Mouse (Mus musculus) C2C12 (cell line): Measurements from ENCODE around the gene Slc25a20. TPM values are rescaled to one million over a fixed set of nuclear protein-coding genes. Genes with fewer than 3 reads are reported as not detected.

ENCODE experiments used
- H3K27me3 ChIP-seq: one replicate; pipeline ENCODE4 v1.6.1; 2011; ENCODE audit not compliant: control insufficient read depth, insufficient read depth, insufficient read length
- H3K36me3 ChIP-seq: one replicate; pipeline ENCODE4 v1.6.1; 2011; ENCODE audit not compliant: control insufficient read depth, insufficient read depth
- H3K4me3 ChIP-seq: one replicate; pipeline ENCODE4 v1.5.1; 2011; ENCODE audit warnings: mild to moderate bottlenecking, control low read depth; ENCODE audit not compliant: poor library complexity, insufficient read depth, severe bottlenecking
- H3K79me2 ChIP-seq: one replicate; pipeline ENCODE4 v1.6.1; 2011; ENCODE audit not compliant: control insufficient read depth, insufficient read depth
- H3K79me3 ChIP-seq: one replicate; pipeline ENCODE4 v1.6.1; 2011; ENCODE audit warnings: low read depth, control low read depth
- H3ac ChIP-seq: one replicate; pipeline ENCODE3; 2011; ENCODE audit warnings: low read depth; ENCODE audit not compliant: control insufficient read depth, insufficient read length
- CEBPB ChIP-seq: IDR thresholded peaks from one replicate; pipeline ENCODE4 v1.6.1; 2011; ENCODE audit warnings: low read depth, mild to moderate bottlenecking, control low read depth, moderate library complexity
- CTCF ChIP-seq: IDR thresholded peaks from one replicate; pipeline ENCODE4 v1.5.1; 2011; ENCODE audit not compliant: control insufficient read depth, insufficient read depth, insufficient read length
- FOSL1 ChIP-seq: IDR thresholded peaks from one replicate; pipeline ENCODE4 v1.8.0; 2011; ENCODE audit warnings: mild to moderate bottlenecking, low read length; ENCODE audit not compliant: poor library complexity, insufficient read depth, severe bottlenecking
- MAX ChIP-seq: IDR thresholded peaks from one replicate; pipeline ENCODE4 v1.6.1; 2011; ENCODE audit warnings: mild to moderate bottlenecking, control low read depth
- MYOD1 ChIP-seq: IDR thresholded peaks from one replicate; pipeline ENCODE4 v1.6.1; 2011; ENCODE audit warnings: low read depth; ENCODE audit not compliant: control insufficient read depth, insufficient read length
- MYOG ChIP-seq: IDR thresholded peaks from one replicate; pipeline ENCODE4 v1.6.1; 2011; ENCODE audit not compliant: control insufficient read depth, insufficient read length; ENCODE audit errors: extremely low read depth
- USF1 ChIP-seq: IDR thresholded peaks from one replicate; pipeline ENCODE4 v1.6.1; 2011; ENCODE audit warnings: low read depth, mild to moderate bottlenecking, control low read depth, moderate library complexity
- polyA plus RNA-seq: library from polyadenylated mRNA; unstranded; fragments of >200 nt; fragmentation: generic; extraction: Trizol; gene quantifications from one replicate; pipeline ENCODE4 v1.2.1, GENCODE M21; 2012; ENCODE audit warnings: missing spikeins

Gene Slc25a20
- polyA plus RNA-seq, 1 experiment, result 20.6 TPM

DNA sequence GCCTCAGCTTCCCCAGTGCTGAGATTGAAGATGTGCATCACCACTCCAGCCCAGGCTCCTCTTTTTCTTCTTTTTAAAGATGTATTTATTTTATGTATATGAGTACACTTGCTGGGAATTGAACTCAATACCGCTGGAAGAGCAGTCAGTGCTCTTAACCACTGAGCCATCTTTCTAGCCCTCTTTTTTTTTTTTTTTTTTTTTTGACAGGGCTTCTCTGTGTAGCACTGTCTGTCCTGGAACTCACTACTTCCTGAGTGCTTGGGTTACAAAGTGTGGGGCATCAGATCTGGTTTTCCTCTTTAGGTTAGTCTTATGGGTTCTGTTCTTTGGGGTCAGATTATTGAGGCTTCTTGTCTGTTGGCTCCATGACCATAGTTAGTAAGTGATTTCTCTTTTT is 32.6 kb downstream of the Slc25a20 start:
- H3K36me3 ChIP-seq, result peaks cover 3% of the 10 kb centered on the region
- H3K79me2 ChIP-seq, result peaks cover 75% of the 10 kb centered on the region
- H3K79me3 ChIP-seq, result peaks cover 57% of the 10 kb centered on the region
- H3ac ChIP-seq, result no peak overlapping the region
- no peaks in the 10 kb centered on the region for H3K27me3 ChIP-seq
- no peak overlapping the region for H3K4me3 ChIP-seq
- TF ChIP-seq MYOG, result no peak
- no peak for TF ChIP-seq USF1
- no peak for TF ChIP-seq MAX
- no peak for TF ChIP-seq CTCF
- TF ChIP-seq FOSL1, result no peak
- no peak for TF ChIP-seq MYOD1
- TF ChIP-seq CEBPB, result no peak

DNA sequence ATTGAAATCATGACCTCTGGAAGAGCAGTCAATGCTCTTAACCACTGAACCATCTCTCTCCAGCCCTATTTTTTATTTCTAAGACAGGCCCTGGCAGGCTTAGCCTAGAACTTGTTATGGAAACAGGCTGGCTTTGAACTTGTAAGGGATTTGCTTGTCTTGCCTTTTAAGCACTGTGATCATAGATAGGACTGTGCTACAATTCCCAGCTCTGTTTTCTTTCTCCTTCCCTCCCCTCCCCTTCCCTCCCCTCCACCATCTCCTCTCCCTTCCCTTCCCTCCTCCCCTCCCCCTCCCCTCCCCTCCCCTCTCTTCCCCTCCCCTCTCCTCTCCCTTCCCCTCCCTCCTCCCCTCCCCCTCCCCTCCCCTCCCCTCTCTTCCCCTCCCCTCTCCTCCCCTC is 40.6 kb downstream of the Slc25a20 start:
- Histone ChIP-seq H3K4me3 (no peak overlapping the region), H3K79me2 (peaks cover 99% of the 10 kb centered on the region), H3K79me3 (peaks cover 56% of the 10 kb centered on the region), H3ac (no peak overlapping the region), H3K36me3 (no peaks in the 10 kb centered on the region), H3K27me3 (no peaks in the 10 kb centered on the region)
- TF ChIP-seq FOSL1, result no peak
- no peak for TF ChIP-seq MAX
- TF ChIP-seq CEBPB, result no peak
- TF ChIP-seq MYOD1, result no peak
- no peak for TF ChIP-seq MYOG
- no peak for TF ChIP-seq USF1
- TF ChIP-seq CTCF, result no peak

DNA sequence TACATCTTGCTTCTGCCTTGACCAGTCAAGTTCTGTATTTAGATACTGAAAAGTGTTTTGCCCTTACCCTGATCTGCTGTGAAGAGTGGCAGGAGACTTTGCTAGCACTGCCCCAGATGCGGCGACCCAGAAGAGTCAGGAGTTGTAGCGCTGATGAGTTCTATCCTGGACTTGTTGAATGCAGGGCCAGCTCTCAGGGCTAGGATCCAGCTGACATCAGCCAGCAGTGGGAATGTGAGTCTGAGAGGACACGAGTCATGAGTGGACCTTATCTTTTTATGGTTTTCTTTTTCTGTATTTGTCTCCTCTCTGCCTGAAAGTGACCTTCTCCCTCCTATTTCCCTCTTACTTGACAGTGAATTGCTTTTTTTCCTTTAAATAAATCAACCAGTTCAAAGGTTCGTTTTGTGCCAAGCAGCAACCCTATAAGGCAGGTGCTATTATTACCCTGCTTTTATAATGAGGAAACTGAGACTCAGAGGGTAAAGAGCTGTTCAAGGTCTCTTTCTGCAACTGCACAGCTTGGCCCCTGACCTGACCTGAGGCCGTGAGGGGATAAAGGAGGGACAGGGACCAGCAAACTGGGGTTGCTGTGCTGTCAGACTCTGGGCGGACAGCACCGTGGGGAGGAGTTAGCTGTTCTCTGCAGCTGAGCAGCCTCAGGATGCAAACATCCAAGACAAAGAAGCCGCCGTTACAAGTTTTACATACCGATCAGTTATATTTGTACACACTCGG is 41.7 kb downstream of the Slc25a20 start:
- Histone ChIP-seq H3K36me3 (peaks cover 3% of the 10 kb centered on the region), H3K79me3 (peaks cover 58% of the 10 kb centered on the region)

DNA sequence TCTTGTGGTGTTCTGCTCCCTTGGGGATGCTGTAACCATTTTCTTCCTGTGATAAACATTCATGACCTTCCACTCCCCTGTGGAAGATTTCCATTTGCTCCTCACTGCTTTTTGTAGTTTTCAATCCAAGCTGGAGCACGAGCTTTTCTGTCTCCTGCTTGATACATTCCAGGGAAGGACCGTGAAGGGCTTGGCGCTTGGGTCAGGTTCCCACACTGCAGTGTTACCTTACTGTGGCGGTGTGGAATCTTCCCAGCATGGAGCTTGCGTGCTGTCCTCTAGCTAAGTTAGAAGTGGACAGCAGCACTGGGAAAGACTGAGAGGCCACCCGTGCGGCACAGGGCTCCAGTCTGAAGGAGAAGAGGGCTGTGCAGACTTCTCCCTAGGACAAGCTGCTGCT is 42.7 kb downstream of the Slc25a20 start:
- H3K27me3 ChIP-seq, result no peaks in the 10 kb centered on the region
- H3ac ChIP-seq, result no peak overlapping the region
- no peak for TF ChIP-seq MYOG
- no peak for TF ChIP-seq FOSL1
- TF ChIP-seq USF1, result no peak
- TF ChIP-seq CTCF, result no peak
- peaks cover 57% of the 10 kb centered on the region for H3K79me3 ChIP-seq
- H3K36me3 ChIP-seq, result peaks cover 3% of the 10 kb centered on the region
- H3K4me3 ChIP-seq, result no peak overlapping the region
- H3K79me2 ChIP-seq, result peaks cover 99% of the 10 kb centered on the region

More for the DNA sequence above, 41.7 kb downstream of the Slc25a20 start:
- Histone ChIP-seq H3ac (no peak overlapping the region), H3K27me3 (no peaks in the 10 kb centered on the region), H3K4me3 (no peak overlapping the region), H3K79me2 (peaks cover 99% of the 10 kb centered on the region)
- TF ChIP-seq MYOG (no peak), MAX (no peak), USF1 (no peak), FOSL1 (no peak), CTCF (no peak), MYOD1 (no peak), CEBPB (no peak)

GRCm38 (mm10) chr9:108707212-108707611 is 45.3 kb downstream of the Slc25a20 start:
- Histone ChIP-seq H3K4me3 (no peak overlapping the region), H3ac (no peak overlapping the region), H3K79me2 (peaks cover 98% of the 10 kb centered on the region), H3K36me3 (peaks cover 3% of the 10 kb centered on the region), H3K79me3 (peaks cover 53% of the 10 kb centered on the region), H3K27me3 (no peaks in the 10 kb centered on the region)
- TF ChIP-seq USF1 (no peak), MYOG (no peak), FOSL1 (no peak), MAX (no peak), CEBPB (no peak), MYOD1 (no peak), CTCF (no peak)

- Histone ChIP-seq H3K36me3 (peaks cover 3% of the 10 kb centered on the region), H3K79me3 (peaks cover 55% of the 10 kb centered on the region), H3K4me3 (no peak overlapping the region), H3K27me3 (no peaks in the 10 kb centered on the region), H3K79me2 (peaks cover 99% of the 10 kb centered on the region), H3ac (no peak overlapping the region)
- TF ChIP-seq CTCF (no peak), MYOG (no peak), USF1 (no peak), FOSL1 (no peak), MAX (no peak), MYOD1 (no peak), CEBPB (no peak)
Observed at GRCm38 (mm10) chr9:108708833-108709232, 46.9 kb downstream of the Slc25a20 start.
